Mouse (Mus musculus): ENCODE results near the gene Zdhhc1.

DNA sequence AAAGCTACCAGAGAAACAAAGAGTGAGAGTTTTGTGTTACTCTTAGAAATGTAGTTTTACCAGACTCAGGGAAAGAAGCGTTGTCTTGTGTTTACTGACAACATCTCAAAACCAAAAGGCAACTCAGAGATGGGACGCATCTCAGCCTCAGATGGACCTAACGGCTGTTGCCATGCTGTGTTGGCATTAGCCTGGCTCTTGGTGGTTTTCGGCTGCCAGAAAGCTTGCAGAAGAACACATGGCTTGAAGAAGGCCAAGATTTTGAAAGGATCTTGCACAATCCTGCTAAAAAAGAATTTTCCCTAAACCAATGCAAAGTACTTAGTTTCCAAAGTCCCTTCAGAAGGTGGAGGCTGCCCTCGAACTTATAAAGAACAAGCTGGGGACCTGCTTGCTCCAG lies 54.0 kb downstream of the Zdhhc1 start:
- TF ChIP-seq CTCF (IDR thresholded peaks at IDR 0.05; ENCODE audit: control insufficient read depth, insufficient read depth, low read length) (no peak), POLR2A (IDR thresholded peaks at IDR 0.05; ENCODE audit: borderline replicate concordance, control insufficient read depth, low read depth, low read length) (no peak)

All from bone marrow, adult 2 months (tissue).